Mouse (Mus musculus) common myeloid progenitor, adult 5-6 weeks (primary cell): ENCODE results near the gene Donson. TPM values are rescaled to one million over a fixed set of nuclear protein-coding genes. Genes with fewer than 3 reads are reported as not detected.
A peak's percentile ranks its signal among the peaks of the same experiment; 100 is the strongest.

Experiments used
- ATAC-seq: replicated peaks from 2 replicates; pipeline ENCODE4 v1.8.0; 2016; ENCODE audit warnings: low read depth, mild to moderate bottlenecking, moderate TSS enrichment, inconsistent platforms; ENCODE audit not compliant: poor library complexity, severe bottlenecking
- total RNA-seq: library from RNA; stranded (forward); fragments of 200-1000, 187-1606 nt; gene quantifications from 2 replicates; pipeline ENCODE4 v1.2.3, GENCODE M21; 2017

Donson gene
- total RNA-seq, 1 experiment from 2014 or later = 70.0 TPM

GRCm38 (mm10) chr16:91694455-91695084 lies 6.0 kb upstream of the Donson start:
- peak; percentile 96 for ATAC-seq

DNA sequence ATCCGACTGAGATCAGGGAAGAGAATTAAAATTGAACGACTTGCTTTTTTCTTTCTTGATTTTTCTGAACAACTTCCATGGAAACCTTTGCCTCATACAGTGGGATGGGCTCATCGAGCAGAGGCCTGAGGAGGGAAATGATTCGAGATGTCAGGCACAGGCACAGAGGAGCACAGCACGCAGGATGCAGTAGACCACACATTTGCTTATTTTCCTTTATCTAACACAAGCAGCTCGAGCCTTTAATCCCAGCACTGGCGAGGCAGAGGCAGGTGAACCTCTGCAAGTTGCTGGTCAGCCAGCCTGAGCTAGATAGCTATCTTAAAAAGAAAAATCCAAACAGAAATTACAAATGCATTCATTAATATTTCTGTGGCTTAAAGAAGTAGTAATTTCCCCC lies 1.2 kb upstream of the Donson start:
- ATAC-seq = peak; percentile 33; the same call in 1 of the 2 replicates

DNA sequence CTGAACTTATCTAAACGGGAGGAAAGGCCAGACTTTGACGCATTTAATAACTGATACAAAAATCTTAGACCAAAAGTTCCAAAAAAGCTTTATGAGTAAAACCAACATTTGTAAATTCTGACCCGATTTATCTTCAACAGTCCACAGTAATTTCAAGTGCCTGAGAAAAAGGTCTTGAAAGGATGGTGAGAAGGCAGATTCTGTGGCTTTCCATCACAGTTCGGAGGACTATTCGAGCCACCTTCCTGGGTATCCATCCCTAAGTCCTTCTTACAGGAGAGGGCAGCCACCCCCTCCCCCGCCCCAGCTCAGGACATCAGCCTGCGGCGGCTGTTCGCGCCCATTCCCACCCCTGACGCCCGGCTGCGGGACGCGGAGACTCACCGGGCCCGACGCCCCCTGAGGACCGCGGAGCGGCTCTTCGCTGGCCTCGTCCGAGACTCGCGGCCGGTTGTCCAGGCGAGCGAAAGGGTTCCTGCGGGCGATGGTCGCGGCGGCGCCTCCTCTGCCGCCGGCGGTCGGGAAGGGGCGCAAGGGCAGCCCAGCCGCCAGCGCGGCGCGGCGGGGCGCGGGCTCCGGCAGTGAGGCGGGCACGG lies 449 bp downstream of the Donson start:
- ATAC-seq = no peak

- ATAC-seq = no peak
Observed at GRCm38 (mm10) chr16:91686369-91686768, 2.2 kb downstream of the Donson start.

- peak; percentile 37 for ATAC-seq
Observed at GRCm38 (mm10) chr16:91685526-91685925, 3.0 kb downstream of the Donson start.

- no peak for ATAC-seq
Observed at GRCm38 (mm10) chr16:91680656-91681055, 7.9 kb downstream of the Donson start.

- no peak for ATAC-seq
Observed at GRCm38 (mm10) chr16:91678147-91678911, 10.2 kb downstream of the Donson start.

DNA sequence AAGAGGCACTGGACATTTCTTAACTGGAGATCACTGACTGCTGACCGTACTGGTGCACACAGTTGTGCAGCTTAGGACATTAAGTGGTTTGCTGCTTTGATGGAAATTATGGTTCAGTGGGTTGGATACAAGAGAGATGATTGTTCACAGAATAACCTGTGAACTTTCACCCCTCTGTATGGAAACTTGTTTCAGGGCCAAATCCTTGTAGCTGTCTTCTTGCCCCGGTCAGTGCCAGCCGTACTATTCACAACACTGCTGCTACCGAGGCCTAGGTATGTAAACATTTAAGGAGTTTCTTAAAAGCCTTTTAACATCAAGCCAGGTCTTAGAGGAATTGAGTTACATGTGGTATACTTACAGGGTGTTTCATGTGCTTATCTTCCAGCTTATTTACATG lies 14.1 kb downstream of the Donson start:
- no peak for ATAC-seq

DNA sequence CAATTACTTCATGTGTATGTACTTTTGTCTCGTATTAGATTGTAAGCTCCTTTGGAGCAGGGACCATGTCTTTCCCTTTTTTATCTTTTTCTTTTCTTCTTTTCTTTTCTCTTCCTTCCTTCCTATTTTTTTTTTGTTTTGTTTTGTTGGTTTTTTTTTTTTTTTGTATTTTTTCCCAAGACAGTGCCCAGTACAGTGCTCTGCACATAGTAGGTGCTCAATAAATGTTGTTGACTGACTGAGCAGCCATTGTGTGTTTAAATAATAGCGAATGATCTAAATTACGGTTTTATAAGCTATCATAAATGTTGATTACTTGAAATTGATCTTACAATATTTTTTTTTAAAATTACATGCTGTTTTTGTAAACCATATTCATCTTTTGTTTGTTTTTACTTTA lies 24.8 kb downstream of the Donson start:
- no peak for ATAC-seq

DNA sequence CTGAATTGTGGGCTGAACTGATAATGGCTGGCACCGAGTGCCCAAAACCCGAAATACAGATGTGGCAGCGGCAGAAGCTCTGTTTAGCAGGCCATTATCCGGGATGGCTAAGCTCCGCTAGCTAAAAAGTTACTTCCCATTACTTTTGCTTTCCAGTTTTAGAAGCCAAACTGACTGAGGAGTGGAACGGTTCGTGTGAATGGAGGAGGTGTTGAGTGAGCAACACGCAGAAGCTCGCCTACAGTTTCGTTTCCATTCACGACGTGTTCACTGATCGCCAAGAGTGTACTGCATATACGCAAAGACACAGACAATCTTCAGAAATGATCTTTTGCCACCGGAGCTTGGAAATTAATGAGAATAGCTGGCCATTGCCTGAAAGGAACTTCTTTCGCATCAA lies 26.2 kb downstream of the Donson start:
- no peak for ATAC-seq

GRCm38 (mm10) chr16:91661397-91661796 lies 27.2 kb downstream of the Donson start:
- no peak for ATAC-seq

- ATAC-seq = no peak
Observed at GRCm38 (mm10) chr16:91659798-91660197, 28.8 kb downstream of the Donson start.

GRCm38 (mm10) chr16:91658471-91658870 lies 30.1 kb downstream of the Donson start:
- no peak for ATAC-seq

DNA sequence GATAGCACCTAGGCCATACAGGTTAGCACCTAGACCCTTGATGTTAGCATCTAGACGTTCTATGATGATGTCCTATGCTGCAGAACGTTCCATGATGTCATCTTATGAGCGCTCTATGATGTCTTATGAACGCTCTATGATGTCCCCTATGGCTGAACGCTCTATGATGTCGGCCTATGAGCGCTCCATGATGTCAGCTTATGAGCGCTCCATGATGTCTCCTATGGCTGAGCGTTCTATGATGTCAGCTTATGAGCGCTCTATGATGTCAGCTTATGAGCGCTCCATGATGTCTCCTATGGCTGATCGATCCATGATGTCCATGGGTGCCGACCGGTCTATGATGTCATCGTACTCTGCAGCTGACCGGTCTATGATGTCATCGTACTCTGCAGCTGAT lies 31.3 kb downstream of the Donson start:
- no peak for ATAC-seq

DNA sequence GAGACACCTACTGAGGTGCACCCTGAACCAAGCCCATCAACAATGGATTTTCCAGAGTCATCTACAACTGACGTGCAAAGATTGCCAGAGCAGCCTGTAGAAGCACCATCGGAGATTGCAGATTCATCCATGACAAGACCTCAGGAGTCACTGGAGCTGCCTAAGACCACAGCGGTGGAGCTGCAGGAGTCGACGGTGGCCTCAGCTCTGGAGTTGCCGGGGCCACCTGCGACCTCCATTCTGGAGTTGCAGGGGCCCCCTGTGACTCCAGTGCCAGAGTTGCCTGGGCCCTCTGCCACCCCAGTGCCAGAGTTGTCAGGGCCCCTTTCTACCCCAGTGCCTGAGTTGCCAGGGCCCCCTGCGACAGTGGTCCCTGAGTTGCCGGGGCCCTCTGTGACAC lies 33.3 kb downstream of the Donson start:
- no peak for ATAC-seq

DNA sequence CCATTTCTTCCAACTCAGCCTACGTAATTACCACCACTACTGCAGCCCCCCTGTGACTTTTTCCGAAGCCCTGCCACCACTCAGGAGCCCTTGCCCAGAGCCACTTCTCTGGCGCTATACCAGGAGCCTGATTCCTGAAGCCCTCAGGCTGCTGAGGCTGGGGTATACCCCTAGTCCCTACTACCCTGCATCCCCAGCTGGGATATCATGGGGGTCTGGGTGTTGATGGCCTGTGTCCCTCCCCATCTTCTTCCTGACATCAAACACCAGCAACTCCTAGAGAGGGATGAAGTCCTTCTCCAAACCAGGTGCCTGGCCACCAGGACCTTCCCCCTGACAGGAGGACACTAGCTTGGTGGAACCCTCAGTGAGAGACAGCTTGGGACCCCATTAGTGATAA lies 36.4 kb downstream of the Donson start:
- ATAC-seq = no peak

DNA sequence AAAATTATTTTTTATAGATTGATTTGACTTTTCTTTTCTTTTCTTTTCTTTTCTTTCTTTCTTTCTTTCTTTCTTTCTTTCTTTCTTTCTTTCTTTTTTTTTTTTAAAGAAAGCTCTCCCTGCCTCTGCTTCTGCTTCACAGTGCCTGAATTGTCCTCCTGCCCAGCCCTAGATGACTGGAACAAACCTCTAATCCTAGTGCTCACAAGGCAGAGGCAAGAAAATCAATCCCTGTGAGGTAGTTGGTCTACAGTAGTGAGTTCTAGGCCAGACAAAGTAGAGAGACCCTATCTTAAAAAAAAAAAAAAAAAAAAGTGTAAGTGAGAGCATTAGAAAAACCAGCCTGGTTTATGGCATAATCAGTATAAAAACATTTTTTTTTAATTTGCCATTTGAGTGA lies 38.8 kb downstream of the Donson start:
- ATAC-seq = no peak

DNA sequence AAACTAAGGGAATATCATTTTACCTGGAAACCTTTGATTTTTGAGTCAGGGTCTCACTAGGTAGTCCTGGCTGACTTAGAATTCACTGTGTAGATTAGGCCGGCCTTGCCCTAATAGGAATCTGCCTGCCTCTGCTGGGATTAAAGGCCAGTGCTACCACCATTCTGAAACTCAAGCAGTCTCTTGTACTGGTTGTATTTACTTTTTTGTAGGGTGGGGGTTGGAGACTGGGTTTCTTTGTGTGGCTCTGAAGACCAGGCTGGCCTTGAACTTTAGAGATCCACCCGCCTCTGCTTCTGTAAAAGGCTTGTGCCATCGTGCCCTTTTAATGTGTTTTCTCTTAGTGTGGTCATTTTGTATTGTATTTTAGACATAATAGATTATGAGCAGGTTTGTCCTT lies 39.3 kb downstream of the Donson start:
- ATAC-seq = no peak

DNA sequence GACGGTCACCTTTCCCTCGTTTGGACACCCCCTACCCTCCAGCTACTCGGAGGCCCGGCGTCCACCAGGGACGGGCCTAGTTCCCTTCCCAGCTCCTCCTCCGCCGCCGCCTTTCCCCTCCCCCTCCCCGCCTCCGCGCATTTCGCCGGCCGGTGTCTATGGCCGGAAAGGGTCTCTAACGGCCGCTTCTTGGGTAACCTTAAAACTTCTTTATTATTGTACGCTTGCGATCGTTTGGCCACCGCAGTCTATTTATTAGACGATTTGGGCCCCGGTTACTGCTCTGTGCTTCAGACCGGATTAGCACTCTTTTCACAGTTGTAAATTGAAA lies 40.4 kb downstream of the Donson start:
- peak; percentile 24 for ATAC-seq

DNA sequence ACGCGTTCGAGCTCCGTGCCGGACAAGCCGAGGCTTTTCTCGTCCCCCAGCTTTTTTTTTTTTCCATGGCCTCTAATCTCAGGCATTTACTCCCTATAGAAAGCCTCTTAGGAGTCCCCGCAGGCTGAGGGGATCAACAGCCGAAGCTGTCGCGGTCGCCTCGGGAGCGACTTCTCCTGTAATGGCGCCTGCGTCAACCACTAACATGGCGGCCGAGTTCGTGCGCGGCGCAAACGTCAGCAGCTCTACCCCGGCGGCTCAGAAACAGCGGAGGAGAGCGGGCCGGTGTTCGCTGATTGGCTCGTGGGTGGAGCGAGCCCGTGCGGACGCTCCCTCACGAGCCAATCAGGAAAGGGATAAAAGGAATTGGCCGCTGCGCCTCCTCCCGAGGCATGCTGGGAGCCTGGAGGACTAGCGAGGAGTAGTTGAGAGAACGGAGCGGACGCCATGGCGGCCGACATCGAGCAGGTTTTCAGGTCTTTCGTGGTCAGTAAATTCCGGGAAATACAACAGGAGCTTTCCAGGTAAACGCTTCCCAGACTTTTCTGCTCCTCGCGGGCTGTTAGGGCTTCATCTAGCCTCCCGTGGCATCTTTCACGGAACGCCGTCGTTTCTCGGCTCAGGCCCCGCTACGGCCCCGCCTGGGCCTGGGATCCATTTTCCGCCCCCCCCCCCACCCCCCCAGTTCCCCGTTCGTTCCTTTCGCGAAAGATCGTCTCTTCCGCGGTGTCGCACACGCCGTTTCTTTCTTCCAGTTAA lies 40.9 kb downstream of the Donson start, which contains the start of gene Son:
Gene Son (plus strand): TSS at position 46 of the 759 bp plus-strand sequence.
- peak; percentile 86 for ATAC-seq
